Mouse (Mus musculus): ENCODE measurements around the gene Akap2.

GRCm38 (mm10) chr4:57904638-57905037 lies 187.2 kb downstream of the Akap2 start:
- no peak for TF ChIP-seq POLR2A (IDR thresholded peaks at IDR 0.05; ENCODE audit: borderline replicate concordance, extremely low read depth, insufficient read depth, insufficient read length, poor library complexity, severe bottlenecking)
- TF ChIP-seq CTCF (IDR thresholded peaks at IDR 0.05; ENCODE audit: borderline replicate concordance, extremely low read depth, insufficient read depth, insufficient read length): no peak

Data from brain, embryonic 14.5 days (tissue).